Mouse (Mus musculus): ENCODE results near the gene Pctp.

- no peak for TF ChIP-seq TAL1 (IDR thresholded peaks at IDR 0.05; ENCODE audit: low read length)
- no peak for TF ChIP-seq GATA1 (IDR thresholded peaks at IDR 0.05; ENCODE audit: low read length)
Observed at GRCm38 (mm10) chr11:90015281-90015680, 12.6 kb upstream of the Pctp start.

Measured in erythroblast, embryonic 14.5 days (primary cell).